8 mouse cellular contexts compared by ENCODE assay signal in the genomic region with DNA sequence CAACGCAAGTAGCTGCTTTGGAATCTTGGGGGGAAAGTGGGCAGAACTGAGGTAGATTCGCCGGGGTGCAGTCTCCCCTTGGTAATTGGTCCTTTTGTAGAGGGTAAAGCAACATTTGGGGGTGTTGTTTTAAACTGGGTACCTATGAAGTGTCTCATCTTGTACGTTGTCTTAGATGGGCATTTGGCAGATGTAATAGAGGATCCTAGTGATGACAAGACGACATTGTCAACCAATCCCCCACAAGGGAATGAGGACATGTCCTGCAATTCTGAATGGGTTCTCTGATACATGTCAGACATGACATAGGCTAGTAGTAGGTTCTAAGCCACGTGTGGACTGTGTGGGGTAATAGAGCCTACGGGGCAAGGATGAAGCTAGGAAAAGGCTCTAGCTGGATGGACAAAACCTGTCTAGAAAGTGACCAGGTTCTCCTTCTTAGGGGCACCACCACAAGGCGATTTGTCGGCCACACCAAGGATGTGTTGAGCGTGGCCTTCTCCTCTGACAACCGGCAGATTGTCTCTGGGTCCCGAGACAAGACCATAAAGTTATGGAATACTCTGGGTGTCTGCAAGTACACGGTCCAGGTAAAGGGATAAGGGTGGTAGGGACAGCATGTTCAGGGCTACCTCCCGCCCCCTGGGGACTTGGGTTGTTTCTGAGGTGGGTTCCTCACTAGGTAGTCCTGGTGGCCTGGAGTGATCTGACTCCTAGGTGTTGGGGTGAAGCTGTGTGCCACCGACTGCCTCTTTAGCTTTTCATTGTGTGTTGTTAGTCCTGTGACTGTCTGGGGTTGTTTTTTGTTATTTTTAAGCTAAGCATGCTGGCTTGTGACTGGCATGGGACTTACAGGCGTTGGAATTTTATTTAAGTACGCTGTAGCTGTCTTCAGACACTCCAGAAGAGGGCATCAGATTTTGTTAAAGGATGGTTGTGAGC. TPM values are rescaled to one million over a fixed set of nuclear protein-coding genes. Genes with fewer than 3 reads are reported as not detected.
DNase-seq lines count a peak whose midpoint lies in the region; ATAC-seq and TF ChIP-seq lines count a peak whose summit lies in the region.

No protein-coding gene starts in this region.

- peaks cover 6% of the 10 kb centered on the region for H3K4me1 ChIP-seq in kidney, adult 2 months (ENCODE audit: control insufficient read depth, insufficient read depth, low read length)
- H3K4me1 ChIP-seq in cortical plate, adult 2 months (ENCODE audit: control insufficient read depth, insufficient read depth, low read length) = peaks cover 3% of the 10 kb centered on the region; the same call in 1 of the 2 replicates
- peaks cover 33% of the 10 kb centered on the region for H3K4me1 ChIP-seq in hindbrain, embryonic 14.5 days (replicated peaks; ENCODE audit: control insufficient read depth, insufficient read depth, low read length)
- H3K4me1 ChIP-seq in midbrain, embryonic 13.5 days (replicated peaks) = peaks cover 45% of the 10 kb centered on the region

- no peak for DNase-seq in kidney, adult 2 months
- no peak for DNase-seq in kidney, postnatal 36 days
- DNase-seq in hindbrain, embryonic 14.5 days (ENCODE audit: low spot score) = no peak
- DNase-seq in spleen, postnatal 10 days (ENCODE audit: low spot score in 2 of 2) = no peak
- DNase-seq in lung, postnatal 10 days = no peak
- no peak for DNase-seq in layer of hippocampus, postnatal 25 days (ENCODE audit: extremely low spot score in 1 of 2, low spot score in 1 of 2)

- no peak for ATAC-seq in hindbrain, embryonic 14.5 days (ENCODE audit: low FRiP score)
- no peak for ATAC-seq in midbrain, embryonic 13.5 days

- no peaks in the 10 kb centered on the region for H3K27me3 ChIP-seq in kidney, adult 2 months (replicated peaks; ENCODE audit: control insufficient read depth, insufficient read depth, low read length)
- no peaks in the 10 kb centered on the region for H3K27me3 ChIP-seq in hindbrain, embryonic 14.5 days (ENCODE audit: control insufficient read depth, insufficient read depth, low read length)
- no peaks in the 10 kb centered on the region for H3K27me3 ChIP-seq in midbrain, embryonic 13.5 days

- 55% methylated on average over 17 of the region's 17 CpGs for WGBS in kidney, adult 2 months
- 84% methylated on average over 17 of the region's 17 CpGs for WGBS in hindbrain, embryonic 14.5 days
- WGBS in midbrain, embryonic 13.5 days = 80% methylated on average over 17 of the region's 17 CpGs

- no peaks in the 10 kb centered on the region for H3K9me3 ChIP-seq in hindbrain, embryonic 14.5 days (ENCODE audit: control insufficient read depth, low read length)
- no peaks in the 10 kb centered on the region for H3K9me3 ChIP-seq in midbrain, embryonic 13.5 days

- no peak for TF ChIP-seq POLR2A in kidney, adult 2 months (IDR thresholded peaks at IDR 0.05; ENCODE audit: low read depth, low read length)
- no peak for TF ChIP-seq POLR2A in cortical plate, adult 2 months (IDR thresholded peaks at IDR 0.05; ENCODE audit: extremely low read depth, insufficient read depth, low read length)

- H3K4me3 ChIP-seq in kidney, adult 2 months (ENCODE audit: insufficient read depth, low read depth, low read length) = peak overlapping the region; percentile 10; the same call in 1 of the 2 replicates
- peak overlapping the region; percentile 52; the same call in 1 of the 2 replicates for H3K4me3 ChIP-seq in cortical plate, adult 2 months (ENCODE audit: insufficient read depth, low read length)
- H3K4me3 ChIP-seq in hindbrain, embryonic 14.5 days (replicated peaks; ENCODE audit: low read length) = peak overlapping the region; percentile 59
- H3K4me3 ChIP-seq in midbrain, embryonic 13.5 days (replicated peaks) = peak overlapping the region; percentile 94

- H3K27ac ChIP-seq in kidney, adult 2 months (ENCODE audit: insufficient read depth, low read depth, low read length) = no peak overlapping the region
- no peak overlapping the region for H3K27ac ChIP-seq in cortical plate, adult 2 months (ENCODE audit: insufficient read depth, low read length)
- no peak overlapping the region for H3K27ac ChIP-seq in hindbrain, embryonic 14.5 days
- no peak overlapping the region for H3K27ac ChIP-seq in midbrain, embryonic 13.5 days

- peak overlapping the region; percentile 84 for H3K9ac ChIP-seq in hindbrain, embryonic 14.5 days
- H3K9ac ChIP-seq in midbrain, embryonic 13.5 days (replicated peaks) = peak overlapping the region; percentile 94

- H3K36me3 ChIP-seq in kidney, adult 2 months (ENCODE audit: control insufficient read depth, insufficient read depth, low read length) = peaks cover 10% of the 10 kb centered on the region
- peaks cover 60% of the 10 kb centered on the region for H3K36me3 ChIP-seq in hindbrain, embryonic 14.5 days (replicated peaks; ENCODE audit: control insufficient read depth, insufficient read depth)
- peaks cover 57% of the 10 kb centered on the region for H3K36me3 ChIP-seq in midbrain, embryonic 13.5 days

- H3K4me2 ChIP-seq in hindbrain, embryonic 14.5 days (replicated peaks) = peak overlapping the region; percentile 81
- H3K4me2 ChIP-seq in midbrain, embryonic 13.5 days (replicated peaks) = peak overlapping the region; percentile 97

- TF ChIP-seq CTCF in kidney, adult 2 months (conservative IDR thresholded peaks at IDR 0.05; ENCODE audit: insufficient read depth, insufficient read length, low read depth, low read length) = no peak
- TF ChIP-seq CTCF in cortical plate, adult 2 months (IDR thresholded peaks at IDR 0.05; ENCODE audit: extremely low read depth, insufficient read depth, low read length) = no peak

RNA-seq across cellular contexts. Expression of a gene that starts 2.0 kb away (rescaled TPM):
- polyA plus RNA-seq in kidney, adult 2 months (2012; rRNA removed) = 1,151 and 1,243 TPM in 2 replicates
- 447 and 464 TPM in 2 replicates for polyA plus RNA-seq in cortical plate, adult 2 months (2012; rRNA removed)
- polyA plus RNA-seq in hindbrain, embryonic 14.5 days (2014; fragmentation: Nextera tagmentation; extraction: Ambion mirVana) = 418 and 454 TPM in 2 replicates
- 472 and 473 TPM in 2 replicates for polyA plus RNA-seq in midbrain, embryonic 13.5 days (2015; fragmentation: Nextera tagmentation; extraction: Ambion mirVana)
- 100 to 1,000 TPM; 227 to 260 TPM for total RNA-seq in layer of hippocampus, postnatal 25 days (2021)

RNA-seq across cellular contexts. Expression of a gene that starts 15.1 kb away (rescaled TPM):
- 26.3 and 27.3 TPM in 2 replicates for polyA plus RNA-seq in kidney, adult 2 months (2012; rRNA removed)
- 43.1 and 46.7 TPM in 2 replicates for polyA plus RNA-seq in cortical plate, adult 2 months (2012; rRNA removed)
- polyA plus RNA-seq in hindbrain, embryonic 14.5 days (2014; fragmentation: Nextera tagmentation; extraction: Ambion mirVana) = 4.6 and 5.6 TPM in 2 replicates
- 6.9 and 7.0 TPM in 2 replicates for polyA plus RNA-seq in midbrain, embryonic 13.5 days (2015; fragmentation: Nextera tagmentation; extraction: Ambion mirVana)
- 10 to 100 TPM; 50.1 to 50.4 TPM for total RNA-seq in layer of hippocampus, postnatal 25 days (2021)

RNA-seq across cellular contexts. Expression of a gene that starts 23.8 kb away (rescaled TPM):
- 80.3 and 98.8 TPM in 2 replicates for polyA plus RNA-seq in kidney, adult 2 months (2012; rRNA removed)
- 4.2 and 4.3 TPM in 2 replicates for polyA plus RNA-seq in cortical plate, adult 2 months (2012; rRNA removed)
- 1.7 and 2.5 TPM in 2 replicates for polyA plus RNA-seq in hindbrain, embryonic 14.5 days (2014; fragmentation: Nextera tagmentation; extraction: Ambion mirVana)
- 0.89 and 1.0 TPM in 2 replicates for polyA plus RNA-seq in midbrain, embryonic 13.5 days (2015; fragmentation: Nextera tagmentation; extraction: Ambion mirVana)
- 1 to 10 TPM; 1.6 to 2.1 TPM for total RNA-seq in layer of hippocampus, postnatal 25 days (2021)

RNA-seq across cellular contexts. Expression of a gene that starts 24.4 kb away (rescaled TPM):
- polyA plus RNA-seq in kidney, adult 2 months (2012; rRNA removed) = 9.7 and 10.4 TPM in 2 replicates
- polyA plus RNA-seq in cortical plate, adult 2 months (2012; rRNA removed) = 33.8 and 40.1 TPM in 2 replicates
- polyA plus RNA-seq in hindbrain, embryonic 14.5 days (2014; fragmentation: Nextera tagmentation; extraction: Ambion mirVana) = 1.6 and 2.4 TPM in 2 replicates
- 3.4 and 3.6 TPM in 2 replicates for polyA plus RNA-seq in midbrain, embryonic 13.5 days (2015; fragmentation: Nextera tagmentation; extraction: Ambion mirVana)
- 1 to 10 TPM in 1 of 2 experiments, under 1 TPM in 1; 0.66 to 2.3 TPM for total RNA-seq in layer of hippocampus, postnatal 25 days (2021)

Comparison
In these comparisons a context has a peak if more than half of its experiments do, and no peak if none do; other contexts are left out.
1. H3K4me3 ChIP-seq: peak in every context shown above with its lines; median percentile 94 in midbrain, embryonic 13.5 days; 59 in hindbrain, embryonic 14.5 days; 52 in cortical plate, adult 2 months; 10 in kidney, adult 2 months.
2. RNA of a gene that starts 23.8 kb away (polyA plus RNA-seq): 80.3 to 98.8 TPM in kidney, adult 2 months; 4.2 to 4.3 TPM in cortical plate, adult 2 months, 1.7 to 2.5 TPM in hindbrain, embryonic 14.5 days and 0.89 to 1.0 TPM in midbrain, embryonic 13.5 days; every median in the first group is over 10 times any median in the second.